Mouse (Mus musculus) CD4-positive helper T cell, adult 2 months (primary cell): ENCODE data around the gene Gab2.

ENCODE experiments used
- DNase-seq: peaks from one replicate; pipeline ENCODE4 v3.0.0-alpha.2; 2012; ENCODE audit warnings: low read depth, missing footprints, low spot score

Gene Gab2

DNA sequence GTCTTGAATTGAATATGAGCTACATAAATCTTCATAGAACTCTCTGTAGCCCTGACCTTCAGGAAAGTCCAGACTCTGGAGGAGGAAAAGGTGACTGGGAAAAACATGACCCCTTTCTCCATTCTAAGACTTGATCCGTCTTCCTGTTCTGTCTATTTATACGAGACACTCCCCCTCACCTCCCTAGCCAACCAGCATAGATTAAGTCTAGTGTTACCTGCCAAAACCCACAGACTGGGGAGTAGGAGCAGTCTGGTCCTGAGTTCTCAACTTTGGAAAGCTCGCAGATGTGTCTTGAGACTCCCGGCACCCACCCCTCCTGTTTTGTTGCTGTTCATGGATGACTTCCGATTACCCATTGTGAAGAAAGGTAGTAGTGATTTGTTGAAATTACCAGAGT is 166.8 kb downstream of the Gab2 start:
- DNase-seq = no peak

DNA sequence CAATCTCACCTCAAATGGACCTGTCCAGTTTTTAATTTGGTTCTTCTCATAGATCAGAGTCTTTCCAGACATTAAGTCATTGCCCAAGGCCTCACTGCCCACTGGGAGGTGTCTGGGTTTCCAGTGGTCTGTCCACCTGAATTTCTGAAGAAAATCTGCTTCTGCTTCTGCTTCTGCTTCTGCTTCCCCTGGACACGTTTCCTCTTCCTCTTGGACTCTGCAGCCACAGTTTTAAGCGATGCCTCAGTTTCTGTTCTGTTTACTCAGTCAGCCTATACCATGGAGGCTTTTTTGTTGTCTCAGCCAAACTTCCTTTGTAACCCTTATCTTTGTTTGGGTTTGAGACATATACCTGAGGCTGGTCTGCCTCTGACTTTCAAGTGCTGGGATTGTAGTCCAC is 170.3 kb downstream of the Gab2 start:
- DNase-seq = no peak

GRCm38 (mm10) chr7:97262541-97262940 is 181.2 kb downstream of the Gab2 start:
- no peak for DNase-seq

DNA sequence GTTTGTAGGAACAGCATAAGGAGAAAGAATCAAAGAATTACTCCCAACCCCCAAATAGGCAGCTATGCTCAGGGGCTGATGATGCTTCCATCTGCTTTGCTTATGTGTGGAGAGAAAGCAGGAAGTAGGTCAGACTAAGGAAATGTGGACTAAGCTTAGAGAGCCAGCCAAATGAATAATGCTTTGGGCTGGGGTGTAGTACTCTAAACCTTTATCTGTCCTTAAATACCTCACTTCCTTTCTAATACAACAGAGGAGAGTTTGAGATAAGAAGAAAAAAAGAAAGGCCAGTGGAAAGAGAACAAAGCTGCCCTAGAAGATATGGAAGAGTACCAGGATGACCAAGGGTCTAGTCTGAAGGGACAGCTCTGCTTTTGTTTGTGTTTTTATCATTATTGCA is 189.0 kb downstream of the Gab2 start:
- no peak for DNase-seq

DNA sequence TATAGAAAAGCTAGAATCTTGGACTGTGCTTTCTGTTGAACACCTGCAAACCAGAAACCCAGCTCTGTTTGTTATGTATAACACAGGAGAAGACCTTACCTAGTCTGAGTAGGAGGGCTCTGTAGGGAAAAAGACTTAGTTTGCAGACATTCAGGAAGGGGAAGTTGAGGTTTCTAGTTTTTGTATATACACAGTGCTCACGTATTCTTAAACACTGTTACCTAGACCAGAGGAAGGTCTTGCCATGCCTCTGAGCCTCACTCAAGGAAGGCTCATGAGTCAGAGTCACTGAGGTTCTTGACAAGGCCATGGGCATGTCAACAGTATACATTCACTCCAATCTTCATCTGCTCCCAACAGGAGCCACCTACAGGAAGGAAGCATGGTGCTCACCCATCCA is 189.7 kb downstream of the Gab2 start:
- no peak for DNase-seq

GRCm38 (mm10) chr7:97296986-97297385 is 215.6 kb downstream of the Gab2 start:
- DNase-seq = no peak

- peak; percentile 32 for DNase-seq
Measured at GRCm38 (mm10) chr7:97297466-97297865, 216.1 kb downstream of the Gab2 start.

DNA sequence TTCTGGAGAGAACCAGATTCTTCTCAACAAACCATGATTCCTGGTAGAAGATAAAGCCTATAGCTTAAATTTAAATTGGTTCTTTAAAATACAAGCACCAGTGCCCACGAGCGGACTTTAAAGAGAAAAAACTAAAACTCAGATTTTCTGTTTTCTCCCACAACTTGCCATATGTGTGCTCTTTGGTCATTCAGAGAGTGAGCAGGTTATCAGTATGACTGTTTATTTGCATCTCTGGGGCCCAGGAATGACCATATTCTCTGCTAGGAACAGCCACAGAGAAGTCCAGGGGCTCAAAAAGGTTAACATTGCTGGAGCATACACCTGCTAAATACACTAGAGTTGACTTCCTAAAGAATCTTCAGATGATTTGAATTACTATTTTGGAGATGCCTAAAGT is 216.9 kb downstream of the Gab2 start:
- DNase-seq = no peak

GRCm38 (mm10) chr7:97298943-97299342 is 217.6 kb downstream of the Gab2 start:
- no peak for DNase-seq

- DNase-seq = no peak
Measured at GRCm38 (mm10) chr7:97300914-97301313, 219.5 kb downstream of the Gab2 start.

GRCm38 (mm10) chr7:97301321-97301720 is 219.9 kb downstream of the Gab2 start:
- no peak for DNase-seq

- DNase-seq = no peak
Measured at GRCm38 (mm10) chr7:97302261-97302660, 220.9 kb downstream of the Gab2 start.

- no peak for DNase-seq
Measured at GRCm38 (mm10) chr7:97302876-97303275, 221.5 kb downstream of the Gab2 start.

DNA sequence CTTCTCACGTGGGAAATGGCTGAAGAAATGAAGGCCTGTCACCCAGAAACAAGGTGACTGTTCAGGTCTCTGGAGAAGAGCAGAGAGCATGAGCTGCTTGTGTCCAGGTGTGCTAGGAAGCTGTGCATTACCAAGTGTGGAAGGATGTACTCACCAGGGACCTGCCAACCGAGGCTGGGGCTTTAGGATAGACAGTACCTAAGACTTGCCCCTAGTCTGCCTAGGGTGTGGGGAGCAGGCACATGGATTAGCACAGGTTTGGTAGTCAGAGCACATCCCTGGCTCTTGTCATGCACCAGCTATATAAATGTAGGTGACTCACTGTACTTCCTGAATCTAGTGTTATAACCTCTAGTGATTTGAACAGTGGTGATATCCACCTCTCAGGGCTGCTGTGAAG is 222.2 kb downstream of the Gab2 start:
- no peak for DNase-seq

GRCm38 (mm10) chr7:97304471-97304870 is 223.1 kb downstream of the Gab2 start:
- DNase-seq = no peak

- no peak for DNase-seq
Measured at GRCm38 (mm10) chr7:97305206-97305605, 223.8 kb downstream of the Gab2 start.

GRCm38 (mm10) chr7:97306813-97307212 is 225.4 kb downstream of the Gab2 start:
- DNase-seq = no peak

DNA sequence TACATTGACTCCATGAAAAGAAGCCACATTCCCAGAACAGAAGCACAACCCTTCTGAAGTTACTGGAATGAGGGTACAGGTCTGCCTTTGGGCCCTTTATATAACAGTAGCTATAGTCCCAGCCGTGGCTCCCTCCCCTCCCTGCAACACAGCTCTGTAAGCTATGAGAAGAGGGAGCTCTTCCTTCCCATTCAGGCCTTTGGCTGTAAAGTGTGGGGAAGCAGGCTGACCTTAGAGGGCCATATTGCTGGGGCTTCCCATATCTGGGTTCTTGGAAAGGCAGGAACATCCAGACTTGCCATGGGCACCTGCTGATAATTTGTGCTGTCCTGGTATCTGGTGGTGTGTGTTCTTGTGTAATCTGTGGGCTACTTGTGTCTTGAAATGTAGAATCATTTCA is 226.2 kb downstream of the Gab2 start:
- no peak for DNase-seq

- DNase-seq = no peak
Measured at GRCm38 (mm10) chr7:97309461-97310340, 228.3 kb downstream of the Gab2 start.

DNA sequence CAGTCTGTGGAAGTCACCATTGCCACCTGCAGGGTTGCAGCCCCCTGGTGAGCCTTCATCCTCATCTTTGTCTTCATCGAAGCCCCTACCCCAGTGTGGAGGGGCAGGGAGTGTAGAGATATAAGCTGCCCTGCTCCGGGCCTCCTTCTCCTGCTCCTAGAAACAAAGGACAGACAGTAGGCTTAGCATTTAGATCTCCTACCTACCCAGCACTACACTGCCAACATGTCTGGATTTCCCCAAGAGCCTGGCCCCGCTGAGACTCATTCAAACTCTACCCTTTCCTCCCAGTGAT is 228.9 kb downstream of the Gab2 start:
- DNase-seq = no peak

GRCm38 (mm10) chr7:97311620-97312019 is 230.2 kb downstream of the Gab2 start:
- no peak for DNase-seq

DNA sequence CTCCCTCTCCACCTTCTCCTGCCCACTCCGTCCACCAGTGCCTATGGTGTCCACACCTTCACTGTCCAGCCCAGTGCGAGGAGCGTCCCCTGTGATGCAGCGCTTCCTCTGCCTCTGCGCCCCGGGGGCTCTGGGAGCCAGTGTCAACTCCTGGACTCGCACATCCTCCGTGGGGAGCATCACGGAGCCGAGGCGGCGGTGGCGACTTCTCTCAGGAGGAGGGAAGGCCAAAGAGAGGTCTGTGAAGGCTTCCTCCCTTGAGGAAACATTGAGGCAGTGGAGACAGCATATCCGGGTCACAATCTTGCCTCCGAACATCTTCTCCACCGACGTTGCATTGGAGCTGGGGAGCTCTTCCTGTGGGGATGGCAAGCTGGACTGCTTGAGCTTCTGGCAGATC is 230.8 kb downstream of the Gab2 start:
- no peak for DNase-seq

DNA sequence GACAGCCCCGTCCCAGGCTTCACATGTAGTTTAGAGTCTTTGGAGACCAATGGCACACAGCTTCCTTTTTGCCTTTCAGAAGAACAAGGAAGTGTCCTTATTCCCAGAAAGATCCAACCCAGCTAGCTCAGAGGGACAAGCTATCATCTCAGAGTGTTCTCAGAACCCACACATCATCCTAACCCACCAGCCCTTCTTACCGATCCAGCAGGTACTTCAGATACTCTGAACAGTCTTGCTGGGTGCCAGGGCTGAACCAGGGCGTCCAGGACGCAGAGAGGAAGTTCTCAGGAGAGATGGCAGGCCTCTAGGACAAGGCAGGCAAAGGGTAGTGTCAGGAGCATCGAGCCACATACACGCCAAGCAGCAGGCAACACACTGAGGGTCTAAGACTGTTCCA is 231.5 kb downstream of the Gab2 start:
- DNase-seq = no peak
